Mouse (Mus musculus) testis, adult 2 months (tissue): ENCODE results near the gene Pigg. TPM values are rescaled to one million over a fixed set of nuclear protein-coding genes. Genes with fewer than 3 reads are reported as not detected.

Experiments
- H3K27ac ChIP-seq: fragments of 200-500 bp; 2 replicates; pipeline ENCODE4 v1.5.1; 2012; ENCODE audit warnings: low read depth, low read length; ENCODE audit not compliant: control insufficient read depth, insufficient read depth
- H3K27me3 ChIP-seq: fragments of 200-500 bp; 2 replicates; pipeline ENCODE4 v1.6.1; 2012; ENCODE audit warnings: mild to moderate bottlenecking, low read length, moderate library complexity; ENCODE audit not compliant: control insufficient read depth, insufficient read depth
- H3K36me3 ChIP-seq: fragments of 200-500 bp; 2 replicates; pipeline ENCODE4 v1.6.1; 2012; ENCODE audit warnings: mild to moderate bottlenecking, low read length; ENCODE audit not compliant: control insufficient read depth, insufficient read depth
- H3K4me1 ChIP-seq: fragments of 200-500 bp; 2 replicates; pipeline ENCODE4 v1.6.1; 2012; ENCODE audit warnings: low read length; ENCODE audit not compliant: control insufficient read depth, insufficient read depth
- H3K4me3 ChIP-seq: fragments of 200-500 bp; 2 replicates; pipeline ENCODE4 v1.5.1; 2012; ENCODE audit warnings: low read depth, mild to moderate bottlenecking, low read length, moderate library complexity, mixed read lengths; ENCODE audit not compliant: control insufficient read depth
- CTCF ChIP-seq: fragments of 200-500 bp; IDR thresholded peaks from 2 replicates; pipeline ENCODE4 v1.5.1; 2012; ENCODE audit warnings: low read depth, mild to moderate bottlenecking, inconsistent platforms, low read length, moderate library complexity; ENCODE audit not compliant: control insufficient read depth, insufficient read depth, insufficient replicate concordance
- POLR2A ChIP-seq: fragments of 200-500 bp; IDR thresholded peaks from 2 replicates; pipeline ENCODE4 v1.6.1; 2012; ENCODE audit warnings: low read depth, mild to moderate bottlenecking, inconsistent platforms, low read length, moderate library complexity; ENCODE audit not compliant: control insufficient read depth
- polyA plus RNA-seq: library from polyadenylated mRNA; depleted of rRNA; stranded (reverse); fragments of >200 nt; gene quantifications from 2 replicates; pipeline ENCODE4 v1.2.3, GENCODE M21; 2012

Pigg gene
- polyA plus RNA-seq, 1 experiment: 8.9 TPM

GRCm38 (mm10) chr5:108337385-108337784 is 25.0 kb downstream of the Pigg start:
- no peaks in the 10 kb centered on the region for H3K27me3 ChIP-seq
- peaks cover 4% of the 10 kb centered on the region for H3K36me3 ChIP-seq
- TF ChIP-seq CTCF (no peak), POLR2A (no peak)
- no peak overlapping the region for H3K27ac ChIP-seq
- H3K4me3 ChIP-seq: no peak overlapping the region
- H3K4me1 ChIP-seq: no peaks in the 10 kb centered on the region

GRCm38 (mm10) chr5:108338049-108338448 is 25.6 kb downstream of the Pigg start:
- Histone ChIP-seq H3K27ac (no peak overlapping the region), H3K4me1 (no peaks in the 10 kb centered on the region), H3K4me3 (no peak overlapping the region), H3K36me3 (peaks cover 4% of the 10 kb centered on the region), H3K27me3 (no peaks in the 10 kb centered on the region)
- TF ChIP-seq POLR2A (no peak), CTCF (no peak)

- no peak overlapping the region for H3K4me3 ChIP-seq
- peaks cover 3% of the 10 kb centered on the region; the same call in 1 of the 2 replicates for H3K36me3 ChIP-seq
- no peaks in the 10 kb centered on the region for H3K27me3 ChIP-seq
- no peak for TF ChIP-seq POLR2A
- TF ChIP-seq CTCF: no peak
- H3K27ac ChIP-seq: no peak overlapping the region
- H3K4me1 ChIP-seq: no peaks in the 10 kb centered on the region
These were observed 31.3 kb downstream of the Pigg start for GRCm38 (mm10) chr5:108343680-108344170.

- Histone ChIP-seq H3K36me3 (no peaks in the 10 kb centered on the region), H3K4me1 (no peaks in the 10 kb centered on the region), H3K4me3 (no peak overlapping the region), H3K27me3 (no peaks in the 10 kb centered on the region), H3K27ac (no peak overlapping the region)
- TF ChIP-seq POLR2A (no peak), CTCF (no peak)
These were observed 33.1 kb downstream of the Pigg start for GRCm38 (mm10) chr5:108345313-108346071.

- H3K27me3 ChIP-seq: no peaks in the 10 kb centered on the region
- no peak overlapping the region for H3K4me3 ChIP-seq
- no peaks in the 10 kb centered on the region for H3K36me3 ChIP-seq
- H3K27ac ChIP-seq: no peak overlapping the region
- TF ChIP-seq CTCF (no peak), POLR2A (no peak)
- H3K4me1 ChIP-seq: no peaks in the 10 kb centered on the region
These were observed 35.4 kb downstream of the Pigg start for GRCm38 (mm10) chr5:108347843-108348242.

- no peak overlapping the region for H3K4me3 ChIP-seq
- H3K27ac ChIP-seq: no peak overlapping the region
- no peaks in the 10 kb centered on the region for H3K36me3 ChIP-seq
- no peaks in the 10 kb centered on the region for H3K4me1 ChIP-seq
- H3K27me3 ChIP-seq: no peaks in the 10 kb centered on the region
- no peak for TF ChIP-seq POLR2A
- no peak for TF ChIP-seq CTCF
These were observed 37.2 kb downstream of the Pigg start for GRCm38 (mm10) chr5:108349511-108350148.

GRCm38 (mm10) chr5:108354056-108354455 is 41.6 kb downstream of the Pigg start:
- no peaks in the 10 kb centered on the region for H3K27me3 ChIP-seq
- no peak overlapping the region for H3K4me3 ChIP-seq
- no peaks in the 10 kb centered on the region for H3K36me3 ChIP-seq
- H3K27ac ChIP-seq: no peak overlapping the region
- TF ChIP-seq CTCF: no peak
- TF ChIP-seq POLR2A: no peak
- H3K4me1 ChIP-seq: no peaks in the 10 kb centered on the region

- H3K4me1 ChIP-seq: no peaks in the 10 kb centered on the region; the same call in 1 of the 2 replicates
- H3K4me3 ChIP-seq: no peak overlapping the region
- no peaks in the 10 kb centered on the region for H3K27me3 ChIP-seq
- no peak overlapping the region for H3K27ac ChIP-seq
- TF ChIP-seq CTCF: no peak
- TF ChIP-seq POLR2A: no peak
- H3K36me3 ChIP-seq: no peaks in the 10 kb centered on the region
These were observed 45.5 kb downstream of the Pigg start for GRCm38 (mm10) chr5:108357862-108358261.
